Comparison of ENCODE assay signal across 24 mouse cellular contexts in the genomic region with DNA sequence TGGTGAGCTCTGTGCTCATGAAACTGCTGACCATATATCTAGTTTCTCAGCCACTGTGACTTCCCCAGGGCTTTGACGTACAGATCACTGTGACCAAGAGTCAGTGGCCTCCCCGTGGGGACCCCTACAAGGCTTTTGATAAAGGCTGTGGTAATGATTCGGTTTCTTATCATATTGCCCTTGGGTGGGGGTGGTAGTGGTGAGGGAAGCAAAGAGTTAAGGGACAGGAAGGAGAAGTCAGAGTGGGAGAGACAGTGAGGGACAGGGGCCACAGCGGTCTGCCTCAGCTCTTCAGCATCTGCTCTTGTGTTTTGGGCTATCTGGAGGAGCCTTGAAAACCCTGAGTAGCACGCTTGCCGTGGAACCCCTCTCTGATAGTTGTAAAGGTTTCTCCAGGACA. TPM values are rescaled to one million over a fixed set of nuclear protein-coding genes. Genes with fewer than 3 reads are reported as not detected.
"Had no signal": no experiment of that assay in that cellular context is flagged by ENCODE, and none has a peak within 500 bp of the region (broad histone marks: within the 10 kb centered on the region; RNA-seq: fewer than 3 reads in every experiment).

No protein-coding gene starts in this region.

- H3K27me3 ChIP-seq: liver, embryonic 13.5 days; liver, embryonic 15.5 days; lung, embryonic 15.5 days; neural tube, embryonic 13.5 days had no signal

- H3K4me3 ChIP-seq: liver, embryonic 13.5 days; liver, embryonic 15.5 days; lung, embryonic 15.5 days; midbrain, embryonic 10.5 days; midbrain, embryonic 12.5 days; myocyte; neural tube, embryonic 13.5 days had no signal

- H3K27ac ChIP-seq: liver, embryonic 13.5 days; liver, embryonic 15.5 days; lung, embryonic 15.5 days; macrophage; midbrain, embryonic 10.5 days; midbrain, embryonic 12.5 days; neural tube, embryonic 13.5 days had no signal

- ATAC-seq: liver, postnatal 0 days; lung, postnatal 0 days; midbrain, embryonic 16.5 days had no signal

- DNase-seq: liver, embryonic 13.5 days; liver, postnatal 0 days; lung, adult 2 months; lung, postnatal 14 days; lung, postnatal 36 days; midbrain, embryonic 14.5 days; right cerebral cortex, adult 18-20 months; right cerebral cortex, postnatal 25 days; right cerebral cortex, postnatal 4 days; spleen, adult 18-20 months; thymus, adult 18-20 months; thymus, postnatal 25 days; thymus, postnatal 4 days had no signal

- H3K36me3 ChIP-seq: liver, embryonic 13.5 days; liver, embryonic 15.5 days; lung, embryonic 15.5 days; midbrain, embryonic 10.5 days; midbrain, embryonic 12.5 days; neural tube, embryonic 13.5 days had no signal

- H3K9me3 ChIP-seq: liver, embryonic 13.5 days; liver, embryonic 15.5 days; lung, embryonic 15.5 days; midbrain, embryonic 10.5 days; midbrain, embryonic 12.5 days; neural tube, embryonic 13.5 days had no signal

- H3K4me2 ChIP-seq: liver, embryonic 13.5 days; liver, embryonic 15.5 days; lung, embryonic 15.5 days; midbrain, embryonic 12.5 days; neural tube, embryonic 13.5 days had no signal

- H3K9ac ChIP-seq: liver, embryonic 13.5 days; liver, embryonic 15.5 days; liver, postnatal 0 days; lung, embryonic 15.5 days; midbrain, embryonic 12.5 days; neural tube, embryonic 13.5 days had no signal

RNA-seq across cellular contexts. Expression of a gene that starts 46.1 kb away (rescaled TPM):
- total RNA-seq: megakaryocyte-erythroid progenitor cell, adult 5-6 weeks; neutrophil, adult 5-6 weeks had no signal
- polyA plus RNA-seq: macrophage had no signal
